Mouse (Mus musculus) lung, adult 10 weeks (tissue): ENCODE data around the gene Prss40. TPM values are rescaled to one million over a fixed set of nuclear protein-coding genes. Genes with fewer than 3 reads are reported as not detected.

ENCODE experiments used
- polyA plus RNA-seq: library from polyadenylated mRNA; stranded (reverse); fragments of 350-450 nt; fragmentation: Illumina TruSeq; extraction: RNeasy Lipid Tissue Mini Kit (QIAGEN cat#74804); gene quantifications from one replicate; pipeline ENCODE4 v1.2.3, GENCODE M21; 2014; ENCODE audit warnings: low read depth, low replicate concordance; ENCODE audit not compliant: insufficient read depth

Prss40 gene
- polyA plus RNA-seq: not detected

GRCm38 (mm10) chr1:34560843-34561242 is at the start of gene Prss40:
Prss40 (minus strand) TSS chr1:34560943.

GRCm38 (mm10) chr1:34578851-34579781 is 18.4 kb upstream of the Prss40 start, which contains the start of gene Amer3:
Amer3 (plus strand) TSS chr1:34579657.

GRCm38 (mm10) chr1:34535043-34535698 is 25.6 kb downstream of the Prss40 start, which contains the start of gene Cfc1:
Cfc1 (plus strand) TSS chr1:34535648.

Other genes starting within 250 kb of the Prss40 start
- 26.6 TPM for gene Ccdc115, start 121.3 kb downstream of the Prss40 start, polyA plus RNA-seq
- 15.7 TPM for gene Imp4, start 121.1 kb downstream of the Prss40 start, polyA plus RNA-seq
- gene Ptpn18, start 101.2 kb downstream of the Prss40 start, polyA plus RNA-seq: 50.0 TPM
- not detected for gene Prss39, start 62.5 kb downstream of the Prss40 start, polyA plus RNA-seq
- not detected for gene Cfc1, start 25.3 kb downstream of the Prss40 start, polyA plus RNA-seq
- gene Amer3, start 18.7 kb upstream of the Prss40 start, polyA plus RNA-seq: not detected